ENCODE assay signal across 10 mouse cellular contexts in the genomic region with DNA sequence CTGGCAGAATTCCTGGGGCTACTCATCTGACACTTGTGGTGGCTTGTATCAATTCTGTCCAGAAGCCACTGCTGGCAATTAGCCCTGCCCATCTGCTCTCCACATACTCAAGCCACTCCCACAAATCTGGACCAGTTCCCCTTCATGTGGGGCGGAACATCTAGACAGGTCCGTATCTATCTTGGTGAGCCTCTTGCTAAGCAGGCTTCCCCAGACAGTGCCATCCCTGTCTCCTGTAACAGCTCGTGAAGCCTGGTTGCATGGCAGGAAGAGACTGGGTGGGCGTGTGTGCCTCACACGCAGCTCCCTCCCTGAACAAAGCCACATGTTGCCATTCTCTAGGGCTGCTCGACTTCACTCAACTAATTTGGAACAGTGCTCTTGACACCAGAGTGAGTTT.
DNase-seq lines count a peak whose midpoint lies in the region; ATAC-seq lines count a peak whose summit lies in the region.
"Had no signal": no experiment of that assay in that cellular context is flagged by ENCODE, and none has a peak within 500 bp of the region (broad histone marks: within the 10 kb centered on the region; RNA-seq: fewer than 3 reads in every experiment).

No protein-coding gene starts in this region.

- 0 out of 2 replicates have a peak, but pooled peaks cover 5% of the 10 kb centered on the region for H3K27me3 ChIP-seq in forebrain, embryonic 12.5 days
- H3K27me3 ChIP-seq in forebrain, embryonic 11.5 days (ENCODE audit: control insufficient read depth, insufficient read depth, low read length), result no peaks in the 10 kb centered on the region
- H3K27me3 ChIP-seq: heart, embryonic 12.5 days; limb, embryonic 12.5 days had no signal

- ATAC-seq in forebrain, embryonic 12.5 days (ENCODE audit: low FRiP score), result peak; percentile 44; the same call in 1 of the 2 replicates
- ATAC-seq in forebrain, embryonic 11.5 days (replicated peaks; ENCODE audit: low FRiP score), result no peak

- 63% methylated on average over 6 of the region's 6 CpGs for WGBS in forebrain, embryonic 12.5 days
- WGBS in forebrain, embryonic 11.5 days, result 67% methylated on average over 6 of the region's 6 CpGs

- no peaks in the 10 kb centered on the region for H3K9me3 ChIP-seq in forebrain, embryonic 12.5 days
- no peaks in the 10 kb centered on the region for H3K9me3 ChIP-seq in forebrain, embryonic 11.5 days (ENCODE audit: control insufficient read depth, low read length)
- H3K9me3 ChIP-seq: heart, embryonic 12.5 days; limb, embryonic 12.5 days had no signal

- no peak overlapping the region for H3K9ac ChIP-seq in forebrain, embryonic 12.5 days
- no peak overlapping the region for H3K9ac ChIP-seq in forebrain, embryonic 11.5 days (ENCODE audit: low read length)
- H3K9ac ChIP-seq: heart, embryonic 12.5 days; limb, embryonic 12.5 days had no signal

- H3K36me3 ChIP-seq in forebrain, embryonic 12.5 days (replicated peaks), result no peaks in the 10 kb centered on the region
- H3K36me3 ChIP-seq in forebrain, embryonic 11.5 days (ENCODE audit: control insufficient read depth, insufficient read depth, low read length), result no peaks in the 10 kb centered on the region
- H3K36me3 ChIP-seq: heart, embryonic 12.5 days; limb, embryonic 12.5 days had no signal

- intact Hi-C loops in left cerebral cortex, postnatal 36 days (cut with DNase I), result no loop called here

- no peak overlapping the region for H3K4me2 ChIP-seq in forebrain, embryonic 12.5 days
- no peak overlapping the region for H3K4me2 ChIP-seq in forebrain, embryonic 11.5 days (ENCODE audit: low read depth, low read length, severe bottlenecking)
- H3K4me2 ChIP-seq: heart, embryonic 12.5 days; limb, embryonic 12.5 days had no signal

- H3K4me1 ChIP-seq in forebrain, embryonic 12.5 days, result peaks cover 12% of the 10 kb centered on the region
- H3K4me1 ChIP-seq in forebrain, embryonic 11.5 days (replicated peaks; ENCODE audit: control insufficient read depth, insufficient read depth, low read length), result peaks cover 4% of the 10 kb centered on the region; the same call in 1 of the 2 replicates
- H3K4me1 ChIP-seq: heart, embryonic 12.5 days had no signal

- no peak for DNase-seq in forebrain, embryonic 11.5 days (ENCODE audit: low spot score)
- peak; percentile 19 for DNase-seq in cerebellum, adult 8-10 months
- DNase-seq in frontal cortex, postnatal 36 days (ENCODE audit: low spot score in 2 of 2), result peak; percentile 56 to 78
- peak; percentile 65 to 73 for DNase-seq in left cerebral cortex, postnatal 36 days (ENCODE audit: low spot score in 2 of 2)
- no peak for DNase-seq in kidney, postnatal 10 days
- DNase-seq in ovary, adult 18-20 months (ENCODE audit: low spot score), result no peak
- no peak for DNase-seq in kidney, adult 18-20 months

- H3K4me3 ChIP-seq in forebrain, embryonic 12.5 days (replicated peaks), result no peak overlapping the region
- no peak overlapping the region for H3K4me3 ChIP-seq in forebrain, embryonic 11.5 days (ENCODE audit: low read depth, low read length)
- H3K4me3 ChIP-seq: heart, embryonic 12.5 days; limb, embryonic 12.5 days had no signal

- no peak overlapping the region for H3K27ac ChIP-seq in forebrain, embryonic 12.5 days
- no peak overlapping the region for H3K27ac ChIP-seq in forebrain, embryonic 11.5 days (ENCODE audit: low read depth, low read length)
- H3K27ac ChIP-seq: limb, embryonic 12.5 days had no signal

Comparison
In these comparisons a context has a peak if more than half of its experiments do, and no peak if none do; other contexts are left out.
1. DNase-seq: peak in cerebellum, adult 8-10 months (single experiment), frontal cortex, postnatal 36 days (2 of 2) and left cerebral cortex, postnatal 36 days (2 of 2); none in forebrain, embryonic 11.5 days (single experiment), kidney, postnatal 10 days (single experiment), ovary, adult 18-20 months (single experiment) and kidney, adult 18-20 months (single experiment).